Mouse (Mus musculus) lung, embryonic 14.5 days (tissue): ENCODE measurements around the gene Bcl10. TPM values are rescaled to one million over a fixed set of nuclear protein-coding genes. Genes with fewer than 3 reads are reported as not detected.
"Not testable (repeated sequence)": the region's sequence is repeated elsewhere in the genome, so short reads cannot be mapped to it uniquely, and the experiment has no call there.

Source experiments
- ATAC-seq: fragments of 200-750 bp; cut with Nextera tagmentation; 2 replicates; pipeline ENCODE4 v1.8.0; 2017; ENCODE audit warnings: mild to moderate bottlenecking, moderate TSS enrichment, moderate library complexity; ENCODE audit not compliant: insufficient read depth
- DNase-seq: peaks from one replicate; pipeline ENCODE4 v3.0.0-alpha.2; 2015
- H3K27ac ChIP-seq: fragments of 300-500 bp; sonication (generic); 2 replicates; pipeline ENCODE4 v1.5.1; 2014; ENCODE audit warnings: low read depth, mild to moderate bottlenecking, moderate library complexity
- H3K27me3 ChIP-seq: fragments of 300-500 bp; sonication (generic); 2 replicates; pipeline ENCODE4 v1.6.1; 2014; ENCODE audit warnings: low read length, control low read depth; ENCODE audit not compliant: insufficient read depth
- H3K36me3 ChIP-seq: fragments of 300-500 bp; sonication (generic); 2 replicates; pipeline ENCODE4 v1.6.1; 2014; ENCODE audit warnings: control low read depth; ENCODE audit not compliant: insufficient read depth
- H3K4me1 ChIP-seq: fragments of 300-500 bp; sonication (generic); 2 replicates; pipeline ENCODE4 v1.6.1; 2014; ENCODE audit warnings: antibody characterized with exemption, control low read depth; ENCODE audit not compliant: insufficient read depth
- H3K4me2 ChIP-seq: fragments of 300-500 bp; sonication (generic); 2 replicates; pipeline ENCODE4 v1.6.1; 2014; ENCODE audit warnings: mild to moderate bottlenecking
- H3K4me3 ChIP-seq: fragments of 300-500 bp; sonication (generic); 2 replicates; pipeline ENCODE4 v1.5.1; 2014; ENCODE audit warnings: low read depth, low read length
- H3K9ac ChIP-seq: fragments of 300-500 bp; sonication (generic); 2 replicates; pipeline ENCODE4 v1.6.1; 2014
- H3K9me3 ChIP-seq: fragments of 300-500 bp; sonication (generic); 2 replicates; pipeline ENCODE4 v1.6.1; 2016; ENCODE audit warnings: low read depth, low read length, control low read depth
- CTCF ChIP-seq: IDR thresholded peaks from 2 replicates; pipeline ENCODE4 v1.5.1; 2016; ENCODE audit warnings: antibody characterized with exemption, low read depth
- WGBS: fragments of 180-500 bp; shearing (Covaris S2); extraction: QIAGEN DNeasy Blood & Tissue Kit; methylation state at CpG from one replicate; pipeline ENCODE4 v1.1.7; 2014; 5-methylcytosine and 5-hydroxymethylcytosine counted together
- polyA plus RNA-seq: library from polyadenylated mRNA; unstranded; fragments of >200 nt; fragmentation: Nextera tagmentation; extraction: Ambion mirVana; gene quantifications from 2 replicates; pipeline ENCODE4 v1.2.1, GENCODE M21; 2014

Gene Bcl10
- polyA plus RNA-seq, 1 experiment from 2014 or later = 50.7 TPM

DNA sequence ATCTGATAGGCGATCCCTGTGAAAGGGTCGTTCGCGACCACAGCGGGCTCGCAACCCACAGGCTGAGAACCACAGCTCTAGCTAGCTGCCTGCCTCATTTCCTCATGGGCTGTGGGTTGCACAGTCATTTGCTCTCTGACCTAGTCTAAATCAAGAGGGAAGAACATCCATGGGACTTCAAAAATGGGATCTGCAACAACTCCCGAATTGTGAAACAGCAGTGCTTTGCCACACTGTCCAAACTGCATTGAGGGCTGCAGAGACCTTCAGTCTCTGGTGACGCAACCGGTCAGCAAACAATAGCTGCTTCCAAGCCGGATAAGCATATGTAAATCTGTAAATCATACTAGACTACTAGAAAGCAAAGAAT lies 41.4 kb downstream of the Bcl10 start:
- Histone ChIP-seq H3K9me3 (no peaks in the 10 kb centered on the region), H3K27ac (peak overlapping the region; percentile 82), H3K4me2 (peak overlapping the region; percentile 46), H3K9ac (no peak overlapping the region; the same call in 1 of the 2 replicates), H3K4me1 (peaks cover 16% of the 10 kb centered on the region), H3K36me3 (no peaks in the 10 kb centered on the region), H3K27me3 (peaks cover 4% of the 10 kb centered on the region; the same call in 1 of the 2 replicates), H3K4me3 (no peak overlapping the region)
- no peak for TF ChIP-seq CTCF
- ATAC-seq (peak; percentile 60), DNase-seq (peak; percentile 76)
- 26% methylated on average over 10 of the region's 10 CpGs for WGBS

DNA sequence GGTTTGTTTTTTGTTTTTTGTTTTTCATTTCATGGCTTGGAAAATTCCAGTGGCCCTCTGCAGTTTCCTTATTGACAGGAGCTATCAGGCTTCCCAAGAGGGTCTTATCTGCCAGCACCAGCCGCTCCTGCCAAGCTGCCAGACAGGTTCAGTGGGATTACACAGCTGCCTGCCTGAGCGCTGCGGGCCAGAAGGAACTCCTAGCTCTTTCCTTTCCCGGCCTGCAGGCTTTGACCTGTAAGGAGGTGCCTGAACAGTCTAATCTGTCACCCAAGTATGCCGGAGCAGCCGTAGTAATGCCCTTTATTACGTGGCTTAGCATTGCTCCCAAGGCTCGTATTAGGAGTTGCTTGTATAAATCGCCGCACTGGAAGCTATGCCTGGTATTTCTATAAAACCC lies 41.9 kb downstream of the Bcl10 start:
- TF ChIP-seq CTCF = no peak
- 6% methylated on average over 10 of the region's 10 CpGs for WGBS
- ATAC-seq (peak; percentile 88), DNase-seq (peak; percentile 84)
- Histone ChIP-seq H3K9me3 (no peaks in the 10 kb centered on the region), H3K36me3 (no peaks in the 10 kb centered on the region), H3K4me3 (no peak overlapping the region), H3K9ac (no peak overlapping the region), H3K4me1 (peaks cover 16% of the 10 kb centered on the region), H3K4me2 (peak overlapping the region; percentile 46), H3K27ac (peak overlapping the region; percentile 82), H3K27me3 (peaks cover 4% of the 10 kb centered on the region; the same call in 1 of the 2 replicates)

DNA sequence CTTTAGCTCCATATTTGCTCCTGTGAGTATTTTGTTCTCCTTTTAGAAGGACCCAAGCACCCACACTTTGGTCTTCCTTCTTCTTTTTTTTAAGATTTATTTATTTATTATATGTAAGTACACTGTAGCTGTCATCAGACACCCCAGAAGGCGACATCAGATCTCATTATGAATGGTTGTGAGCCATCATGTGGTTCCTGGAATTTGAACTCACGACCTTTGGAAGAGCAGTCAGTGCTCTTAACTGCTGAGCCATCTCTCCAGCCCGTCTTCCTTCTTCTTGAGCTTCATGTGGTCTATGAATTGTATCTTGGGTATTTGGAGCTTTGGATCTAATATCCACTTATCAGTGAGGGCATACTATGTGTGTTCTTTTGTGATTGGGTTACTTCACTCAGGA lies 43.0 kb downstream of the Bcl10 start:
- not testable (repeated sequence) for H3K36me3 ChIP-seq, H3K4me2 ChIP-seq, DNase-seq, ATAC-seq, H3K9me3 ChIP-seq, H3K27me3 ChIP-seq, H3K9ac ChIP-seq, H3K4me3 ChIP-seq
- peak overlapping the region; percentile 82 for H3K27ac ChIP-seq
- WGBS = 71% methylated on average over 3 of the region's 3 CpGs
- H3K4me1 ChIP-seq = peaks cover 16% of the 10 kb centered on the region

DNA sequence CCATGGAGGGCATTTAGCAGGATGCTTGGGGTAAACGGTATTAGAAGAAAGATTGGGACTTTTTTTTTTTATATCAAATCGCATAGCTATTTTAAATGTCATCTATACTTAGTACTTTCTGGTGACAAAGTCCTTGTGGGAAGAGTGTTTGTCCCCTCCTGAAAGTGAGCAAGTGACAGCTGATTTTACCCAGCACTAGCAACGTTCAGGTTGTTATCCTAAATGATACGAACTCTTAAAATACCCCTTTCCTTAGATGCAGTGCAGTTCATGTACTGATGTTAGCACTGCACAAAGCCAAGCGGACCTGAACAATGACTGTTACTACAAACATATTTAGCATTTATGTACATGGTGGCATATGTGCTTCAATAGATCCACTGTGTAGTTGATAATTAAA lies 44.2 kb downstream of the Bcl10 start:
- no peak overlapping the region for H3K4me2 ChIP-seq
- whole genome bisulfite sequencing = 80% methylated on average over 5 of the region's 5 CpGs
- H3K27ac ChIP-seq = no peak overlapping the region
- ATAC-seq = no peak
- H3K36me3 ChIP-seq = no peaks in the 10 kb centered on the region
- peaks cover 16% of the 10 kb centered on the region for H3K4me1 ChIP-seq
- peaks cover 4% of the 10 kb centered on the region; the same call in 1 of the 2 replicates for H3K27me3 ChIP-seq
- DNase-seq = no peak
- H3K4me3 ChIP-seq = no peak overlapping the region
- no peaks in the 10 kb centered on the region for H3K9me3 ChIP-seq
- no peak overlapping the region for H3K9ac ChIP-seq
- TF ChIP-seq CTCF = no peak

- Histone ChIP-seq H3K36me3 (no peaks in the 10 kb centered on the region), H3K4me1 (peaks cover 9% of the 10 kb centered on the region; the same call in 1 of the 2 replicates), H3K9me3 (peaks cover 3% of the 10 kb centered on the region; the same call in 1 of the 2 replicates), H3K4me3 (no peak overlapping the region), H3K9ac (no peak overlapping the region), H3K27me3 (no peaks in the 10 kb centered on the region), H3K4me2 (peak overlapping the region; percentile 22; the same call in 1 of the 2 replicates), H3K27ac (no peak overlapping the region)
- DNase-seq (peak; percentile 47), ATAC-seq (peak; percentile 16; the same call in 1 of the 2 replicates)
- 39% methylated on average over 14 of the region's 14 CpGs for WGBS
- no peak for TF ChIP-seq CTCF
These were observed 46.5 kb downstream of the Bcl10 start for GRCm38 (mm10) chr3:145969031-145969501.

DNA sequence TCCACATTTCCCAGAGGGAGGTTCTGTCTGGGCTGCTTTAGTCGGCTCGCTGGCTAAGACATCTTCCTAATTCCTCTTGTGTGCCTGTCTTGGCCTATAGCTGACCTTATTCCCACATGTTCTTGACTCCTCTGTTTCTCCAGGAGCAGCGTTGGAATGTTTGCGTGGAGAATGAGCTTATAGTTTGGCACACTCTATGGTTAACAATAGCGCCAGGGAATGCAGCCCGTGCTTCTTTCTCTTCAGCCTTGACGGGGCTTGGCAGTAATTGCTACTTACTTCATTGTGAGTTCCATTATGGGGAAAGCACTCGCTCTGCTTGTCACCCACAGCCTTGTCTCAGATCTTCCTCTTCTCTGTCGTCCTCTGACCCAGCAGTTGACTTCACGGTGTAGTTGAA lies 48.9 kb downstream of the Bcl10 start:
- Histone ChIP-seq H3K36me3 (no peaks in the 10 kb centered on the region), H3K9ac (no peak overlapping the region), H3K4me2 (no peak overlapping the region), H3K27ac (no peak overlapping the region), H3K27me3 (no peaks in the 10 kb centered on the region), H3K4me3 (no peak overlapping the region), H3K9me3 (peaks cover 4% of the 10 kb centered on the region; the same call in 1 of the 2 replicates), H3K4me1 (no peaks in the 10 kb centered on the region)
- ATAC-seq (no peak), DNase-seq (peak; percentile 42)
- TF ChIP-seq CTCF = no peak
- 59% methylated on average over 10 of the region's 10 CpGs for WGBS

DNA sequence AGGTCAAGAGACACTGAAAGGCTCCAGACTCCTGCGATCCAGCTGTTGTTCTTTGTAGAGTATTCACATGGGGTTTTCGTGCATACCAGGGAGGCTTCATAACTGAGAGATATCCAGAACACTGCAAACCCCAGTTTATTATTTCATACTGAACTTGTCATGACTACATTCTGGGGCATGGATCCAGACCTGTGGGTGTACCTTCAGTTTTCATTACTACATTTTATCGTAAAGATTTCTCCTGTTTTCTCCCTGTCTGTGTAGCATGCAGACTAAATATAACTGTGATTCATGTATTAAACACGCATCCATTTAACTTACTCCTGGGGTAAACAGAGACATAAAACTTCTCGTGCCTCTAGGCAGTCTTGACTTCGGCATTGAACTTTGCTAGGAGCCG lies 52.4 kb downstream of the Bcl10 start:
- Histone ChIP-seq H3K9me3 (peaks cover 4% of the 10 kb centered on the region; the same call in 1 of the 2 replicates), H3K9ac (no peak overlapping the region), H3K36me3 (no peaks in the 10 kb centered on the region), H3K4me3 (no peak overlapping the region), H3K4me1 (no peaks in the 10 kb centered on the region), H3K4me2 (no peak overlapping the region), H3K27me3 (no peaks in the 10 kb centered on the region), H3K27ac (no peak overlapping the region)
- 77% methylated on average over 7 of the region's 7 CpGs for WGBS
- ATAC-seq = no peak
- DNase-seq = no peak
- no peak for TF ChIP-seq CTCF

Other genes starting within 250 kb of the Bcl10 start
- gene Ddah1, start 164.1 kb upstream of the Bcl10 start, polyA plus RNA-seq = 30.1 and 35.1 TPM in 2 replicates
- 50.7 and 52.7 TPM in 2 replicates for gene 2410004B18Rik, start 15.2 kb downstream of the Bcl10 start, polyA plus RNA-seq
- gene Syde2, start 65.1 kb downstream of the Bcl10 start, polyA plus RNA-seq = 2.5 and 3.2 TPM in 2 replicates
- gene Wdr63, start 185.3 kb downstream of the Bcl10 start, polyA plus RNA-seq = 0.12 TPM in 1 of 2 replicates, not detected in the other
- gene Mcoln3, start 194.6 kb downstream of the Bcl10 start, polyA plus RNA-seq = 0.61 and 1.0 TPM in 2 replicates
- 0.32 and 0.33 TPM in 2 replicates for gene Mcoln2, start 227.0 kb downstream of the Bcl10 start, polyA plus RNA-seq